Mouse (Mus musculus) thymus, adult 18-20 months (tissue): Measurements from ENCODE around the gene Rtn4rl2.
A peak's percentile ranks its signal among the peaks of the same experiment; 100 is the strongest.

Source experiments
- DNase-seq, 2 experiments: peaks; one replicate each; pipeline ENCODE4 v3.0.0; 2022; ENCODE audit warnings: mixed read lengths in 2 of 2

Rtn4rl2 gene

DNA sequence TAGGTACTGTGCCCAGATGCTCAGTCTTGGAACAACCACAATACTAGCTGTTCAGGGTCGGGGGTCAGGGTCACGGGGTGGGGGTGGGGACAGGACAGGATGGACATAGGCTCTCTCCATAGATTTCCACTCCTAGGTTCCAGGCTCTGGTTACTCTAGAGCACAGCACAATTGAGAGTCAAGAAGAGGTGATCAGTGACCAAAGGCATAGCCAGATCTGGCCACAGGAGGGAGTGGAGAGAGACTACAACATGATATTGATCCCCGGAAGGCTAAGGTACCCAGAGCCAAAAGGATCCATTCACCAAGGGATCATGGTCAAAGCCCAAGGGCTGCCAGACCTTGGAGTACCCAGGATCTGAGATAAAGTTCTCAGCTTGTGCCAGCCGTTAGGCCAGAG, 1.9 kb downstream of the Rtn4rl2 start:
- no peak for DNase-seq

DNA sequence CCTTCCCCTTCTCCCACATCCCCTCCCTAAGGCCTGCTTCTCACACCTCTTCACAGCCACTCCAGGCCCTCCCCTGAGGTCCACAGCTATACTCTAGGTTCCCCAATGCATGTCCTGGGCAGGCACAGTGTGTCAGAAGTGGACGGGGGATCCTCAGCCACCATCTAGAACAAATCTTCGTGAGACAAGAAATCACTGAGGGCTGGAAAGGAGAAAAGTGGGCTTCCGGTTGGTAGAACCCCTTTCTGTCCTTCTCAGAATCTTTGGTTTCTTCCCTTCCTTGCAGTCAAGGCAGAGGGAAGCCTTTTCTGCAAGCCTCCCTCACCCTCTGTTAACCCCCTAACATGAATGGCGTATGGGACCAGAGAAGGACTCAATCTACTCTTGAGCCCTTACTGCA, 2.6 kb downstream of the Rtn4rl2 start:
- DNase-seq, result no peak

GRCm38 (mm10) chr2:84883530-84883929, 3.0 kb downstream of the Rtn4rl2 start:
- DNase-seq, result no peak

- DNase-seq, result no peak
Observed at GRCm38 (mm10) chr2:84883084-84883483, 3.4 kb downstream of the Rtn4rl2 start.

DNA sequence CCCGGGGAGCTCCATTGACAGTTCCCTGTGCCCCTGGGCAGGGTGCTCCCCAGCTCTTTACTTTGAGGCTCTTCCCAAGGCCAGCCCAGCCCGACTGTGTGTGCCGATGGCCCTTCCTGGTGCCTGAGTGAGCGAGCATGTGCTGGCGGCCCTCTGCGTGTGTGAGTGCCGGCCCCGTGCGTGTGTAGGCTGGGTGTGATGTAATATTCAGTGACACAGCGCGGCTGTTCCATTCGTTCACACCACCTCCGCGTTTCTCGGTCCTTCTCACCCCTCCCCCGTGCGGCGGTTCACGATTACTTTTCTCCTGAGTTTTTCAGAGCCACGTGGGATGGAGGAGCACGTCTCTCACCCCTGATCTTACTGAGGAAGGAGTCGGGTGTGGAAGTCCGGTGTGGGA, 3.9 kb downstream of the Rtn4rl2 start:
- no peak for DNase-seq

DNA sequence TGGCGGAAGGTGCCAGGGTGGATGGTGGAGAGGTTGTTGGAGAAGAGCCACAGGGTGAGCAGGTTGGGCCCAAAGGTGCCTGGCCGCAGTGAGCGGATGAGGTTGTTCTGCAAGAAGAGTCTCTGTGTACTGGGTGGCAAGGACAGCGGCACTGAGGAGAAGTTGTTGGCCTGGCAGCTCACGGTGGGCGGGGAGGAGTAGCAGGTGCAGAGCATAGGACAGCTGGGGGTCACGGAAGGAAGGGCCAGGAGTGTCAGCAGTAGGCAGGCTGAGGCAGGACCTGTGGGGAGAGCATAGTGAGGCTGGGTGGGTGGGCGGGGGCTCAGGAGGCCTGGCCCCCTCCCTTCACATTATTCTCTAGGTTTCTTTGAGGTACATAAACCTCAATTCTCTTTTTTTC, 5.9 kb downstream of the Rtn4rl2 start:
- no peak for DNase-seq

- no peak for DNase-seq
Observed at GRCm38 (mm10) chr2:84875842-84876241, 10.7 kb downstream of the Rtn4rl2 start.

DNA sequence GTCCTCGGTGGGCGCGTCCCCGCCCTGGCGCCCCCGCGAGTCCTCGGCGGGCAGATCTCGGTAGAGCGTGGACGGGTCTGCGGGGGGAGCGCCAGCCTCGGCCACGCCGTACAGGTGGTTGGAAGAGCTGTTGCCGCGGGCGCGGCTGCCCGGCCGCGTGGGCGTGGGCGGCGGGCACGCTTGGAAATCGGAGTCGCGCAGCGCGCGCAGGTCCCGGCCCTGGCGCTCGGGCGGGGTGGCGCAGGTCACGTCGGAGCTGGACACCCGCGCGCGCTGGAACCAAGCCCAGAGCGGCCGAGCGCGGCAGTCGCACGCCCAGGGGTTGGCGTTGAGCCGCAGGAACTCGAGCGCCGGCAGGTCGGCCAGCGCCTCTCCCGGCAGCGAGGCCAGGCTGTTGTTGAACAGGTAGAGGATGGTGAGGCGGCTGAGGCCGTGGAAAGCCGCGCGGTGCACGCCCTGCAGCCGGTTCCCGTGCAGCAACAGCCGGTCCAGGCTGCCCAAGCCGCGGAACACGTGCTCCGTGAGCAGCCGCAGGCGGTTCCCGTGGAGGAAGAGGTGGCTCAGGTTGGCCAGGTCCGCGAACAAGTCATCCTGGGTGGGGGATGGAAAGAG, 14.3 kb downstream of the Rtn4rl2 start:
- no peak for DNase-seq

DNA sequence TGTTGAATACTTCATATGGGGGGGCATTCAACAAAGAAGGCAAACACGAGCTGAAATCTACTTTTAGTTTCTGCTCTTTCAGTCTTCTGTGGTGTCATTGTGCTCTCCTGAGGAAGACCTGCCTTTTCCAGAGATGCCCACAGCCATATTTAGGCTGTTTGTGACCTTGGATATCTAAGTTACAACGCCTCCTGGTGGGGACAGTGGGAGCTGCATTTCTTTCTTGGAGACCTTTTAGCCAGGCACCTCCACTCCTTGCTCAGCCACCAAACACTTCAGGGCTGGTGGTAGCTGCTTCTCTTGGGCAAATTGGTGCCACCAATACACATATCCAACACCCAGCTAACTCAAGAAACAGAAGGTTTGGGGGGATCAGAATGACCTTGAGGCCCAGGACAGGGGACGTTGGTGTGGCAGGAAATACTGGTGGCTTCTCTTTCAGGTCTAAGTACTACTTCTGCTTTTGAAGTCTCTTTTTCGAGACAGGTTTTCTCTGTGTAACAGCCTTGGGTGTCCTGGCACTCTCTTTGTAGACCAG, 15.8 kb downstream of the Rtn4rl2 start:
- DNase-seq, result no peak

DNA sequence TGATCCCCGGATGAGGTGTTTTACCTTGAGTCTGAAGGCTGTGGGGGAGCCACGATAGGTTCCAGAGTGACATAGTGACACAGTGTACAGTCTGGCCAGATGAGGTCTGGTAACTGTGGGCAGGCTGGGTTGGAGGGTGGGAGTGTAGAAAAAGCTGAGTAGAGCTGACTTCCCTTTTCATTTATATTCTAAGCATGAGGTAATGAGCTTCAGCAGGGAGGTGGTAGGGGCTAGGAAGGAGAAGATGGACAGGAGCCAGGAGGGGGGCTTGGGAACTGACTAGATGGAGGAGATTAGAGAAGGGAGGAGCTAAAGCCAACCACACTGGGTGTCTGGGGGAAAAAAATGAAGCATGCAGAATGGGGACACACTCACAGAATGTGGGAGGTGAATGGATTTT, 17.5 kb downstream of the Rtn4rl2 start:
- no peak for DNase-seq

- peak; percentile 50 to 57 for DNase-seq
Observed at GRCm38 (mm10) chr2:84868521-84868943, 18.0 kb downstream of the Rtn4rl2 start.

- DNase-seq, result no peak
Observed at GRCm38 (mm10) chr2:84865616-84866571, 20.6 kb downstream of the Rtn4rl2 start.

DNA sequence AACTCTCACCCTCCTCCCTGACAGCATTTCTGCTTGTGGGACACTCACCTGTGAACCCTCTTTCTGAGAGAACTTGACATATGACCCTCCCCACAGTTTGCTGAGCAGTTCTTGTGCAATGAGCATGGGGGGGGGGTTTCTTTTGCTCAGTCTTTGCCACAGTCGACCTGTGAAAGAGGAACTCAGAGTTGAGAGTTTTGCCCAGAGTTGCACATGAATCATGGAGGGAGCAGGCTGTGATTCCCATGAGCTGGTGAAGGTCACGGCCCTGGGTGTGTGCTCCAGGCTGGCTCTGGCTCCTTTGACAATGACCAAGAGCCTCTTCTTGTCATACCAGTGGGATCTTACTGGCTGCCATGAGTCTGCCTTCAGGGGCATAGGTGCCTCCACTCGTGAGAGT, 24.3 kb downstream of the Rtn4rl2 start:
- no peak for DNase-seq

GRCm38 (mm10) chr2:84861430-84861829, 25.1 kb downstream of the Rtn4rl2 start:
- DNase-seq, result no peak

- no peak for DNase-seq
Observed at GRCm38 (mm10) chr2:84859991-84860780, 26.3 kb downstream of the Rtn4rl2 start.

- DNase-seq, result no peak
Observed at GRCm38 (mm10) chr2:84858551-84858950, 28.0 kb downstream of the Rtn4rl2 start.

GRCm38 (mm10) chr2:84855732-84856131, 30.8 kb downstream of the Rtn4rl2 start:
- DNase-seq, result peak in 1 of 2 experiments; percentile 43

DNA sequence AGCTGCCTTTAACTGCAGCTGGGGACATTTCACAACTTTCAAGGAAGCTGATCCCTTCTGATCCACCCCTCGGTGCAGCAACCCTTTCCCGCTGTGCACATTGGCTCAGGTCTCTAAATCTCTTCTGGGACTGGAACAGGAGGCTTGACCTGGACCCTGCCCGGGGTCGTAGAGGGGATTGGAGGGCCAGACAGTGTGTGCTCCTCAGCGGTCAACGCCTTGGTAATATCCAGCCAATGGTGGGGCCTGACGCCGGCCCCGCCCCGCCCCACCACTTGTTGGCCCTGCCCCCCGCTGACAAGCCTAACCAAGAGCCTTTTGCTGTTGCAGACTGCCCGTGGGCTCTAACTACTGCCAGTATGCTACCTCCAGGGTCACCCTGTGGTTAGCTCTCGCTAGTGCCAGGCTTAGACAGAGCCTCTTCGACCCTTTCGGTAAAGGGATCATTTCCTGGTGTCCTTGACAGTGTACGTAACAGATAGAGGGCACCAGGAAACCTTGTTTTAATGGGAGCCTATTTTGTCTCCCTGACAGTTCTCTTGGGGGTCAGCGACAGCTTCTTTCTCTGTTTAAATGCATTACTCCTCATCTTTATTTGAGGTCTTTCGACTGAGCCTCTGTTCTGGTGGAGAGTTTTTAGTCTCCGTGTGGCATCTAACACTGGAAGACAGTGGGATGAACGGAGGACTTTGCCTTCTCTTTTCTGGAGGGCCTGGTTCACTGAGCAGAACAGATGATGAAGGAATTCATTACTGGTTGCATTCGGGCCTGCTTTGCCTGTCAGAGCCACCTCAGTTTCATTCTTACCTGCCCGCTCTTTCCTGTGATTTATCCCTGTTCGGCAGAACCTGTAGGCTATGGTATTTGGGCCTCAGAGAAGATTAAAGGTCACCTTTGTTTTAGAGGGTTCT, 35.1 kb downstream of the Rtn4rl2 start:
- DNase-seq, result no peak

DNA sequence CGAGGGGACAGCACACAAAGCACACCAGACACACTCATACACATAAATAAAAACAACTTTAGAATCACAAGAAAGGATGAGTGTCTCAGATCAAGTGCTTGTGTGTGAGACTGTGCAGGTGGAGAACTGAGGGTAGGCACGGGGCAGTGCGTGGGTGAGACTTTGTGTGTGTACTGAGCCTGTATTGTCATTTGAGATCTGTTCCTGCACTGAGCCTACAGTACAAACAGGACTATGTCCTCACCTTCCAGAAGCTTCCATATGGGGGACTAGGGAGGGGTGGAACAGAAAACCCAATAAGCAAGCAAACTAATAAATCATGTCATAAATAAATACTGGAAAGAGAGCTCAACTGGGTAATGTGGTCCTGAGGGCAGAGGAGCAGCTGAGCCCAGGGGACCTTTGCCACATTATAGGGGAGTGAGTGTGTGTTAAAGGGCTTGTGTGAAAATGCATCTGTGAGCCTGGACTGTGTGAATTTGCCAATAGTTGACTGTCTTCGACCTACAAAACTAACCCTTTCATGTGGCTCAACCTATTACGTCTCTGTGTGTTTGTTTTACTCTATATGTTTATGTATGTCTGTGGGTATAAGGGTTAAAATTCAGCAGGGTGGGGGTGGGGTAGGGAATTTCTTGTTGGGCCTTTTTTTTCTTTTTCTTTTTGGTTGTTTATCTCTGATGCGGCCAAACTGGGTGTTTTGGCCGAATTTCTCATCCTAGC, 35.9 kb downstream of the Rtn4rl2 start:
- no peak for DNase-seq

DNA sequence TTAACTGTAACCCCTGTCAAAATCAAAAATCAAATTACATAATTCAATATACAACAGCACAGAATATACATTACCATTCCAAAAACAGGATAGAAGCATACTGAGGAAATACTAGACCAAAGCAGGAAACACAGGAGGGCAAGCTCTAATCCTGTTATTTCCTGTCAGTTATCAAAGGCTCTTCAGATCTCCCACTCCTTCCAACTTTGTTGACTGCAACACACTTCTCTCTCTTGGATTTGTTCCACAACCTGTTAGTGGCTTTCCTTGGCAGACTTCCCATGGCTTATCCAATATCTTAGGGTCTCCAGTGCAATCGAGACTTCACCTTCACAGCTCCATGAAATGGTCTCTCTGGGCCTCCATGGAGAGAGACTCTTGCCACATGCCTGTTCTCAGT, 41.3 kb downstream of the Rtn4rl2 start:
- DNase-seq, result no peak

GRCm38 (mm10) chr2:84843654-84844053, 42.9 kb downstream of the Rtn4rl2 start:
- peak in 1 of 2 experiments; percentile 51 for DNase-seq
